9 mouse cellular contexts compared by ENCODE assay signal in genomic region chr15:12306188-12307071, GRCm38 (mm10). TPM values are rescaled to one million over a fixed set of nuclear protein-coding genes. Genes with fewer than 3 reads are reported as not detected.
DNase-seq lines count a peak whose midpoint lies in the region; ATAC-seq and TF ChIP-seq lines count a peak whose summit lies in the region.
"Had no signal": no experiment of that assay in that cellular context is flagged by ENCODE, and none has a peak within 500 bp of the region (broad histone marks: within the 10 kb centered on the region; RNA-seq: fewer than 3 reads in every experiment).

No protein-coding gene starts in this region.

- no peak for TF ChIP-seq CTCF in lung, postnatal 0 days (IDR thresholded peaks at IDR 0.05)
- TF ChIP-seq CTCF in bone marrow macrophage, adult 2 months (IDR thresholded peaks at IDR 0.05; ENCODE audit: low read depth, low read length), result no peak

- ATAC-seq in lung, postnatal 0 days, result peak; percentile 30; the same call in 1 of the 2 replicates
- 0 out of 2 replicates have a peak, but pooled peaks have one; percentile 14 for ATAC-seq in heart, embryonic 15.5 days (replicated peaks; ENCODE audit: insufficient number of reproducible peaks, insufficient read depth, low FRiP score, low read depth)

- H3K27ac ChIP-seq in lung, postnatal 0 days (ENCODE audit: low read length), result no peak overlapping the region
- peak overlapping the region; percentile 83 for H3K27ac ChIP-seq in bone marrow macrophage, adult 2 months (ENCODE audit: insufficient read depth, low read depth, low read length)
- peak overlapping the region; percentile 4; the same call in 1 of the 2 replicates for H3K27ac ChIP-seq in heart, embryonic 15.5 days

- peaks cover 3% of the 10 kb centered on the region; the same call in 1 of the 2 replicates for H3K4me1 ChIP-seq in lung, postnatal 0 days (ENCODE audit: insufficient read depth, low read depth, low read length)
- peaks cover 21% of the 10 kb centered on the region for H3K4me1 ChIP-seq in bone marrow macrophage, adult 2 months (ENCODE audit: control insufficient read depth, insufficient read depth, low read length)
- peaks cover 6% of the 10 kb centered on the region for H3K4me1 ChIP-seq in heart, embryonic 15.5 days (replicated peaks)

- no peaks in the 10 kb centered on the region for H3K79me2 ChIP-seq in myocyte (ENCODE audit: control insufficient read depth, insufficient read depth)

- peak; percentile 36 for DNase-seq in lung, postnatal 0 days (ENCODE audit: low spot score)
- DNase-seq in lung, postnatal 14 days, result no peak
- no peak for DNase-seq in kidney, adult 8-10 months
- DNase-seq in B cell, adult 2 months, result no peak
- DNase-seq: midbrain, embryonic 14.5 days had no signal

- TF ChIP-seq EP300 in lung, postnatal 0 days (IDR thresholded peaks at IDR 0.05), result no peak

- H3K9me3 ChIP-seq in lung, postnatal 0 days (ENCODE audit: low read length), result no peaks in the 10 kb centered on the region
- no peaks in the 10 kb centered on the region for H3K9me3 ChIP-seq in heart, embryonic 15.5 days (replicated peaks)

- H3K9ac ChIP-seq in lung, postnatal 0 days (replicated peaks; ENCODE audit: low read depth), result no peak overlapping the region
- H3K9ac ChIP-seq in heart, embryonic 15.5 days, result no peak overlapping the region

- H3K4me3 ChIP-seq in lung, postnatal 0 days (ENCODE audit: low read depth, low read length), result no peak overlapping the region
- H3K4me3 ChIP-seq in bone marrow macrophage, adult 2 months (ENCODE audit: insufficient read depth, low read length), result no peak overlapping the region
- H3K4me3 ChIP-seq in heart, embryonic 15.5 days, result no peak overlapping the region
- no peak overlapping the region for H3K4me3 ChIP-seq in myocyte

- no peaks in the 10 kb centered on the region for H3K27me3 ChIP-seq in lung, postnatal 0 days (replicated peaks; ENCODE audit: insufficient read depth, low read length)
- no peaks in the 10 kb centered on the region for H3K27me3 ChIP-seq in heart, embryonic 15.5 days
- H3K27me3 ChIP-seq in myocyte (ENCODE audit: control insufficient read depth, insufficient read depth, insufficient read length), result no peaks in the 10 kb centered on the region

- no peaks in the 10 kb centered on the region for H3K36me3 ChIP-seq in lung, postnatal 0 days (ENCODE audit: insufficient read depth, low read length)
- H3K36me3 ChIP-seq in heart, embryonic 15.5 days, result no peaks in the 10 kb centered on the region
- no peaks in the 10 kb centered on the region for H3K36me3 ChIP-seq in myocyte (ENCODE audit: control insufficient read depth, insufficient read depth)

- no peak for TF ChIP-seq POLR2A in bone marrow macrophage, adult 2 months (IDR thresholded peaks at IDR 0.05; ENCODE audit: borderline replicate concordance, low read depth, low read length)
- TF ChIP-seq POLR2A in myocyte (IDR thresholded peaks at IDR 0.05; ENCODE audit: insufficient read length, low read depth), result no peak

- 24% methylated on average over 8 of the region's 8 CpGs for WGBS in lung, postnatal 0 days
- 43% methylated on average over 8 of the region's 8 CpGs for WGBS in heart, embryonic 15.5 days

- no peak overlapping the region for H3K4me2 ChIP-seq in lung, postnatal 0 days (replicated peaks; ENCODE audit: low read depth, low read length)
- H3K4me2 ChIP-seq in heart, embryonic 15.5 days, result no peak overlapping the region
- peak overlapping the region; percentile 46 for H3K4me2 ChIP-seq in myocyte (ENCODE audit: low read depth)

- H3ac ChIP-seq in myocyte (ENCODE audit: control insufficient read depth, insufficient read length), result no peak overlapping the region

TF ChIP-seq in myocyte, 11 proteins besides CTCF, POLR2A, EP300 and RAD21:
- TF ChIP-seq MYOG (IDR thresholded peaks at IDR 0.05; ENCODE audit: control insufficient read depth in 1 of 3, insufficient read depth in 1 of 3, insufficient read length in 2 of 3, low read depth in 2 of 3) (no peak), TCF12 (IDR thresholded peaks at IDR 0.05; ENCODE audit: insufficient read depth, poor library complexity, severe bottlenecking) (no peak), POLR2AphosphoS2 (IDR thresholded peaks at IDR 0.05; ENCODE audit: insufficient read length, low read depth) (no peak), MYOD1 (IDR thresholded peaks at IDR 0.05; ENCODE audit: control insufficient read depth in 1 of 3, insufficient read length in 2 of 3, low read depth in 2 of 3) (no peak), TCF3 (IDR thresholded peaks at IDR 0.05; ENCODE audit: insufficient read length, low read depth) (no peak), MAX (IDR thresholded peaks at IDR 0.05; ENCODE audit: low read depth) (no peak), USF1 (IDR thresholded peaks at IDR 0.05; ENCODE audit: low read depth) (no peak), CEBPB (IDR thresholded peaks at IDR 0.05; ENCODE audit: insufficient read depth, poor library complexity, severe bottlenecking) (no peak), E2F4 (IDR thresholded peaks at IDR 0.05; ENCODE audit: insufficient read depth) (no peak), REST (IDR thresholded peaks at IDR 0.05; ENCODE audit: insufficient read depth, insufficient read length) (no peak)

RNA-seq across cellular contexts. Expression of gene Golph3, which starts 14.8 kb away (rescaled TPM):
- 79.4 and 85.9 TPM in 2 replicates for polyA plus RNA-seq in lung, postnatal 0 days (2015; fragmentation: Nextera tagmentation; extraction: Ambion mirVana)
- 87.7 and 99.3 TPM in 2 replicates for polyA plus RNA-seq in bone marrow macrophage, adult 2 months (2012; ENCODE audit: insufficient read depth, insufficient read length, missing spikeins)
- 62.7 and 69.4 TPM in 2 replicates for polyA plus RNA-seq in heart, embryonic 15.5 days (2015; fragmentation: Nextera tagmentation; extraction: Ambion mirVana)
- 55.4 TPM for polyA plus RNA-seq in myocyte (2012; fragmentation: generic; extraction: Trizol)

RNA-seq across cellular contexts. Expression of gene 1810049J17Rik, which starts 15.3 kb away (rescaled TPM):
- polyA plus RNA-seq in lung, postnatal 0 days (2015; fragmentation: Nextera tagmentation; extraction: Ambion mirVana), result 0.33 and 1.1 TPM in 2 replicates
- not detected in 2 replicates for polyA plus RNA-seq in bone marrow macrophage, adult 2 months (2012; ENCODE audit: insufficient read depth, insufficient read length, missing spikeins)
- 0.71 TPM in 1 of 2 replicates, not detected in the other for polyA plus RNA-seq in heart, embryonic 15.5 days (2015; fragmentation: Nextera tagmentation; extraction: Ambion mirVana)
- polyA plus RNA-seq in myocyte (2012; fragmentation: generic; extraction: Trizol), result 9.7 TPM
- polyA plus RNA-seq: cerebellum, adult 2 months had no signal
